Comparison of ENCODE assay signal across 13 mouse cellular contexts in genomic region chr2:153900088-153900487, GRCm38 (mm10).
DNase-seq lines count a peak whose midpoint lies in the region.
"Had no signal": no experiment of that assay in that cellular context is flagged by ENCODE, and none has a peak within 500 bp of the region (broad histone marks: within the 10 kb centered on the region; RNA-seq: fewer than 3 reads in every experiment).

Gene Bpifb6 (plus strand): TSS chr2:153900388.

- DNase-seq in retina, postnatal 1 day, result peak; percentile 15
- no peak for DNase-seq in retina, embryonic 14.5 days (ENCODE audit: low spot score)
- DNase-seq: adrenal gland, adult 2 months; adrenal gland, adult 8-10 months; adrenal gland, postnatal 10 days; adrenal gland, postnatal 14 days; adrenal gland, postnatal 25 days; adrenal gland, postnatal 36 days; B cell, adult 2 months; cerebellum, adult 11 months; cerebellum, adult 11-12 months; cerebellum, adult 18-20 months; cerebellum, adult 2 months had no signal
